Mouse (Mus musculus) kidney, adult 2 months (tissue): Measurements from ENCODE around the gene Fam122b. TPM values are rescaled to one million over a fixed set of nuclear protein-coding genes. Genes with fewer than 3 reads are reported as not detected.

Experiments
- DNase-seq: peaks from one replicate; pipeline ENCODE4 v3.0.0; 2021
- H3K27ac ChIP-seq: fragments of 200-500 bp; 2 replicates; pipeline ENCODE4 v1.5.1; 2012; ENCODE audit warnings: low read depth, low read length, control low read depth, inconsistent platforms; ENCODE audit not compliant: insufficient read depth
- H3K27me3 ChIP-seq: fragments of 200-500 bp; replicated peaks from 2 replicates; pipeline ENCODE4 v1.6.1; 2012; ENCODE audit warnings: mild to moderate bottlenecking, moderate library complexity, low read length, inconsistent platforms; ENCODE audit not compliant: control insufficient read depth, insufficient read depth
- H3K36me3 ChIP-seq: fragments of 200-500 bp; 2 replicates; pipeline ENCODE4 v1.6.1; 2012; ENCODE audit warnings: mild to moderate bottlenecking, moderate library complexity, low read length, inconsistent platforms; ENCODE audit not compliant: control insufficient read depth, insufficient read depth
- H3K4me1 ChIP-seq: fragments of 200-500 bp; 2 replicates; pipeline ENCODE4 v1.6.1; 2011; ENCODE audit warnings: low read length; ENCODE audit not compliant: control insufficient read depth, insufficient read depth
- H3K4me3 ChIP-seq: fragments of 200-500 bp; 2 replicates; pipeline ENCODE4 v1.5.1; 2011; ENCODE audit warnings: mild to moderate bottlenecking, low read depth, low read length, control low read depth; ENCODE audit not compliant: insufficient read depth
- CTCF ChIP-seq: fragments of 200-500 bp; conservative IDR thresholded peaks from 2 replicates; pipeline ENCODE4 v1.5.1; 2011; ENCODE audit warnings: low read depth, mild to moderate bottlenecking, control low read depth, low read length, moderate library complexity, mixed read lengths; ENCODE audit not compliant: insufficient read depth, insufficient read length
- POLR2A ChIP-seq: fragments of 200-500 bp; IDR thresholded peaks from one replicate; pipeline ENCODE4 v1.6.1; 2011; ENCODE audit warnings: low read depth, low read length, control low read depth
- WGBS: fragments of 180-500 bp; shearing (Covaris S2); methylation state at CpG from one replicate; pipeline ENCODE4 v1.1.7; 2018; 5-methylcytosine and 5-hydroxymethylcytosine counted together
- polyA plus RNA-seq: library from polyadenylated mRNA; depleted of rRNA; stranded (reverse); fragments of >200 nt; gene quantifications from 2 replicates; pipeline ENCODE4 v1.2.3, GENCODE M21; 2012

Gene Fam122b
- polyA plus RNA-seq, 1 experiment: 2.7 TPM

DNA sequence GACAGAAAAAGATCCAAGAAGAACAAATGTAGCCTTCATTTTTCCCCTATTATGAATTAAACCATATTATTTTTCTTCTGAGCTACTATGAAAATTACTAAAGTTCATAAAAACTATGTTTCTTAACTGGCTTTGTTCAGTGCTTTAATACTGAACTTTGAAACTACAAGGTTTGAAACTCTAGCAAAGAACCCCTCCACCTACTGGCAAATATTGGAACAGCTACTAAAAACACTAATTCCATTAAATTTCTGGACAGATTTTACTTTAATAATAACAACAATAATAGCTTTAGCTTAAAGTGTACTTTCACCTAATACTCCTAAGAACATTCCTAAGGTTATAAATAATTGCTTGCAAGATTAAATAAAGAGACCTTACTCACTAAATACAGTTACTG is 14.4 kb downstream of the Fam122b start:
- no peak overlapping the region for H3K4me3 ChIP-seq
- TF ChIP-seq POLR2A: no peak
- TF ChIP-seq CTCF: no peak
- no peaks in the 10 kb centered on the region for H3K27me3 ChIP-seq
- H3K27ac ChIP-seq: no peak overlapping the region
- DNase-seq: peak; percentile 1
- no peaks in the 10 kb centered on the region for H3K36me3 ChIP-seq
- no peaks in the 10 kb centered on the region for H3K4me1 ChIP-seq

DNA sequence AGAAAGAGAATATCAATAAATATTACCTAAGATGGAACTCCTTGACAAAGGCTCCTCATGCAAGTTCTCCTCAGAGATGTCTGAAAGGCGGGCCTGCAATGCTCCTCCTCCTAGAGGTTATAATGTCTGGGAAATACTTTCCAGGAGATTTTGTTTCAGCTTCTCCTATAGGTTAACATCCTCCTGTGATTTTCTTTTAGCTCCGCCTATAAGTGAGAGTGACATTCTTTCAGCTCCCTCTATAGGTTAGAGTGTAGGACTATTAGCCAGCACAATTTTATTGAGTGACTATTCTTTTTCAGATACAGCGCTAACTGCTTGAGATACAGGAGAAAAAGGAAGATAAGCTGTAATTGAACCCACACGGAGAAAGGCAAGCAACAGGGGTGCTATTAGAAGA is 29.6 kb downstream of the Fam122b start, which contains the start of gene Plac1:
TSS of gene Plac1 (minus strand) at position 101 of the 400 bp plus-strand sequence.
- no peak for DNase-seq
- Histone ChIP-seq H3K4me3 (no peak within 1 kb of the TSS), H3K27ac (no peak within 1 kb of the TSS), H3K27me3 (no peaks in the 10 kb centered on the region), H3K4me1 (no peaks in the 10 kb centered on the region), H3K36me3 (no peaks in the 10 kb centered on the region)
- 81% methylated on average over 4 of the region's 4 CpGs for WGBS
- TF ChIP-seq POLR2A (no peak), CTCF (no peak)

- no peak overlapping the region for H3K4me3 ChIP-seq
- TF ChIP-seq CTCF (peak; percentile 22; the same call in 1 of the 2 replicates), POLR2A (no peak)
- H3K4me1 ChIP-seq: no peaks in the 10 kb centered on the region
- no peak for DNase-seq
- no peak overlapping the region for H3K27ac ChIP-seq
- no peaks in the 10 kb centered on the region for H3K27me3 ChIP-seq
- H3K36me3 ChIP-seq: no peaks in the 10 kb centered on the region
- WGBS: 14% methylated on average over 2 of the region's 2 CpGs
Measured at GRCm38 (mm10) chrX:53237971-53238370, 31.6 kb downstream of the Fam122b start.

- TF ChIP-seq CTCF (no peak), POLR2A (no peak)
- no peak overlapping the region for H3K27ac ChIP-seq
- DNase-seq: no peak
Measured at GRCm38 (mm10) chrX:53236404-53236803, 33.2 kb downstream of the Fam122b start.

DNA sequence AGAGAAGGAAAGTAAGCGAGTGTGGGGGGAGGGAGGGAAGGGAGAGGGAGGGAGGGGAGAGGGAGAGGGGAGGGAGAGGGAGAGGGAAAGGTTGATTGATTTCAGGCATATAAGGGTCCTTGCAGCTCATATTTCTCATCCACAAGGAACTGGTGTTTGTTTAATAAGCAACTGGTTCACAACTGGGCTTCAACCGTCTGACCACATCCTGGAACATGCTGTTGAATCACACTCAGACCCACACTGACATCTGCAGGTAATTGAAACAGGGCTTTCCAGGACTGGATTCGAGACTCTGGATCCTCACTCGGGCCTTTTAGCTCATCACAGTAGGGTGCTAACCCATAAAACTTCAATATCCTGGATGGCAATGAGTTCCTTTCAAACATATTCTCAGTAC is 35.9 kb downstream of the Fam122b start:
- H3K36me3 ChIP-seq: no peaks in the 10 kb centered on the region
- H3K4me1 ChIP-seq: no peaks in the 10 kb centered on the region
- H3K27me3 ChIP-seq: no peaks in the 10 kb centered on the region
- TF ChIP-seq CTCF: peak; percentile 41; the same call in 1 of the 2 replicates
- TF ChIP-seq POLR2A: no peak
- WGBS: 17% methylated on average over 3 of the region's 4 CpGs
- H3K27ac ChIP-seq: no peak overlapping the region
- no peak overlapping the region for H3K4me3 ChIP-seq
- peak; percentile 18 for DNase-seq

More at GRCm38 (mm10) chrX:53236404-53236803, 33.2 kb downstream of the Fam122b start:
- Histone ChIP-seq H3K27me3 (no peaks in the 10 kb centered on the region), H3K4me1 (no peaks in the 10 kb centered on the region), H3K36me3 (no peaks in the 10 kb centered on the region), H3K4me3 (no peak overlapping the region)
- WGBS: 72% methylated on average over 7 of the region's 7 CpGs

DNA sequence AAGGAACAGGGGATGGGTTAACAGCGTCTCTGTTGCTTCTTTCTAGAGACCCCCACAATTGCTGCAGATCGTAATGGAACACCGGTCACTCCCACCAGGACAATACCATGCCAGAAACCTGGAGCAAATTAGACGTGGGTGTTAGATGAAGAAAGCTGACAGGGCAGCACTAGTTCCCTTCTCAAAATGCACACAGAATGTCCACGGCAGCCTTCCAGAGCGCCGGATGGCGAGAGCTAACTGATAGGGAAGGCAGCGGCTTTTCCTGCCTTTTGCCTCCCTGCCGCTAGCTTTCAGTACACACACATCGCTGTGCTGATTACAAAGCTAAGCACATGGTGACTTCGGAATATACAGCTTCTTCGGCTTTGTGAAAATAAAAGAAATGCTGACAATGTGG is 37.6 kb downstream of the Fam122b start:
- Histone ChIP-seq H3K27ac (no peak overlapping the region), H3K4me1 (no peaks in the 10 kb centered on the region), H3K36me3 (no peaks in the 10 kb centered on the region), H3K4me3 (no peak overlapping the region), H3K27me3 (no peaks in the 10 kb centered on the region)
- TF ChIP-seq CTCF (no peak), POLR2A (no peak)
- WGBS: 6% methylated on average over 13 of the region's 13 CpGs
- peak; percentile 11 for DNase-seq

- no peak for TF ChIP-seq POLR2A
- TF ChIP-seq CTCF: no peak
- H3K4me1 ChIP-seq: no peaks in the 10 kb centered on the region
- no peaks in the 10 kb centered on the region for H3K27me3 ChIP-seq
- no peak overlapping the region for H3K4me3 ChIP-seq
- H3K36me3 ChIP-seq: no peaks in the 10 kb centered on the region
- WGBS: 49% methylated on average over 6 of the region's 6 CpGs
- no peak for DNase-seq
- no peak overlapping the region for H3K27ac ChIP-seq
Measured at GRCm38 (mm10) chrX:53224353-53224944, 45.2 kb downstream of the Fam122b start.
